Mouse (Mus musculus) liver, embryonic 16.5 days (tissue): ENCODE data around the gene Btbd9. TPM values are rescaled to one million over a fixed set of nuclear protein-coding genes. Genes with fewer than 3 reads are reported as not detected.
A peak's percentile ranks its signal among the peaks of the same experiment; 100 is the strongest.

Experiments used
- ATAC-seq: fragments of 200-750 bp; cut with Nextera tagmentation; 2 replicates; pipeline ENCODE4 v1.8.0; 2017; ENCODE audit warnings: low read depth, mild to moderate bottlenecking, moderate number of reproducible peaks, moderate library complexity
- H3K27ac ChIP-seq: fragments of 300-500 bp; sonication (generic); 2 replicates; pipeline ENCODE4 v1.5.1; 2014; ENCODE audit warnings: mild to moderate bottlenecking, low read length
- H3K27me3 ChIP-seq: fragments of 300-500 bp; sonication (generic); 2 replicates; pipeline ENCODE4 v1.6.1; 2014; ENCODE audit warnings: low read depth, low read length, mixed read lengths; ENCODE audit not compliant: control insufficient read depth, insufficient read depth
- H3K36me3 ChIP-seq: fragments of 300-500 bp; sonication (generic); 2 replicates; pipeline ENCODE4 v1.6.1; 2014; ENCODE audit warnings: mild to moderate bottlenecking; ENCODE audit not compliant: control insufficient read depth, insufficient read depth
- H3K4me1 ChIP-seq: fragments of 300-500 bp; sonication (generic); 2 replicates; pipeline ENCODE4 v1.6.1; 2014; ENCODE audit warnings: low read depth, low read length, mixed read lengths; ENCODE audit not compliant: control insufficient read depth
- H3K4me2 ChIP-seq: fragments of 300-500 bp; sonication (generic); 2 replicates; pipeline ENCODE4 v1.6.1; 2014; ENCODE audit warnings: low read depth, low read length, mixed read lengths
- H3K4me3 ChIP-seq: fragments of 300-500 bp; sonication (generic); 2 replicates; pipeline ENCODE4 v1.5.1; 2014; ENCODE audit warnings: low read depth, mild to moderate bottlenecking, low read length
- H3K9ac ChIP-seq: fragments of 300-500 bp; sonication (generic); 2 replicates; pipeline ENCODE4 v1.6.1; 2014; ENCODE audit warnings: low read depth, low read length
- H3K9me3 ChIP-seq: fragments of 300-500 bp; sonication (generic); replicated peaks from 2 replicates; pipeline ENCODE4 v1.6.1; 2016; ENCODE audit warnings: low read length; ENCODE audit not compliant: control insufficient read depth
- WGBS: fragments of 180-500 bp; shearing (Covaris S2); extraction: QIAGEN DNeasy Blood & Tissue Kit; methylation state at CpG from one replicate; pipeline ENCODE4 v1.1.7; 2014; ENCODE audit not compliant: insufficient replicate concordance; 5-methylcytosine and 5-hydroxymethylcytosine counted together
- polyA plus RNA-seq: library from polyadenylated mRNA; unstranded; fragments of >200 nt; fragmentation: Nextera tagmentation; extraction: Ambion mirVana; gene quantifications from 2 replicates; pipeline ENCODE4 v1.2.1, GENCODE M21; 2015

Btbd9 gene
- polyA plus RNA-seq, 1 experiment from 2014 or later = 13.2 TPM

GRCm38 (mm10) chr17:30556512-30556911 is 19.8 kb downstream of the Btbd9 start:
- H3K27me3 ChIP-seq = no peaks in the 10 kb centered on the region
- H3K4me3 ChIP-seq = no peak overlapping the region
- H3K27ac ChIP-seq = no peak overlapping the region
- no peak overlapping the region for H3K4me2 ChIP-seq
- no peaks in the 10 kb centered on the region for H3K9me3 ChIP-seq
- 62% methylated on average over 3 of the region's 3 CpGs for WGBS
- no peak overlapping the region for H3K9ac ChIP-seq
- no peaks in the 10 kb centered on the region for H3K4me1 ChIP-seq
- no peak for ATAC-seq
- H3K36me3 ChIP-seq = no peaks in the 10 kb centered on the region

- H3K4me2 ChIP-seq = no peak overlapping the region
- H3K4me3 ChIP-seq = no peak overlapping the region
- ATAC-seq = no peak
- H3K36me3 ChIP-seq = no peaks in the 10 kb centered on the region
- no peak overlapping the region for H3K27ac ChIP-seq
- WGBS = 68% methylated on average over 4 of the region's 4 CpGs
- no peaks in the 10 kb centered on the region for H3K27me3 ChIP-seq
- no peak overlapping the region for H3K9ac ChIP-seq
- H3K9me3 ChIP-seq = no peaks in the 10 kb centered on the region
- peaks cover 8% of the 10 kb centered on the region for H3K4me1 ChIP-seq
Observed at GRCm38 (mm10) chr17:30553027-30553937, 23.0 kb downstream of the Btbd9 start.

DNA sequence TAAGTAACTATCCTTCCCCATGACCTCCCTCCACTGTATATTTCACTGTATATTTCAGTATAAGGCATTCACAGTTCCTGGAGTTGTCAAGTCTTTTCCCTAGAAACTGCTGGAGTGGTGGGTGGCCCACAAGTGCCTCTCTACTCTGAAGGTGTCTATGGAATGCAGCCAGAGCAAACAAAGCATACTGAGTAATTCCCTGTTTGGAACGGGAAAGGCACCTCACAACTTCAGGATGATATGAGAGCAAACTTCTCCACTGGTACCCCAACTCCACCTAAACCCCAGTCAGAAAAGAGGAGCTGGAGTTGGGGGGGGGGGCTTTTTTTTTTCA is 25.5 kb downstream of the Btbd9 start:
- ATAC-seq = no peak
- 41% methylated on average over 1 of the region's 1 CpGs for WGBS

DNA sequence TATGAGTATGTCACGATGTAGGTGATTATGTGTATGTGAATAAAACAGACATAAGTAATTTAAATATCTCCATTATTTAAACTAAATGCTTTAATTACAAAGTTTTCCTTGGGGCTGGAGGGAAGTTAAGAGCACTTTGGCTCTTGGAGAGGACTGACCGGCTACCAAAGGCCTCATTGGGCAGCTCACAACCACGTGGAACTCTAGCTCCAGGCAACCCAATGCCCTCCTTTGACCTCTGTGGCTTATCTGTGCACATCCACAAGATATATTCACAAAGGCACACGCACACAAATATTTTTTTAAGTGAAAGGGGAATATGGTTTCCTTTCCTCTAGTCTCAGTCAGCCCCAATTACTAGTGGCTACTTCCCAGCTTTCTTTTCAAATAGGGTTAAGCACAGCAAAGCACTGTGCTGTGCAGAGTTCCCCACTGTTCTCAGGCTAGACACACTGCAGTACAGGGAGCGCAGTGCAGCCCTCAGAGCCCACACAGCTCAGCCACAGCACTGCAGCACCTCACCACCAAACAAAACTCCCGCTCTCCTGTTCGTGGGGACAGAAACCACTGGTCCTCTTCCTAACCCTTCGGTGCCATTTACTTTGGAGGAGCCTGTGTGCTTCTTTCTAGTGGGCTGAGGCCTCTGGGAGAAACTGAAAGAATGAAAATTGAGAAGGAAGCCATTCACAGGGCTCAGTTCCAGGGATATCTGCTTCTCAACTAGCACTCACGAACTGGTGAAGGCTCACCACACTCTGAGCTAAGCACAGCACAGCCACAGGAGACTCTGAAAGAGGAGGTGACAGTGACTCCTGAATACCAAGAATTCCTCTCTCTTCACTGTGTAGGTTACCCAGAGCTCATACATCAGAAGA is 26.2 kb downstream of the Btbd9 start:
- H3K36me3 ChIP-seq = no peaks in the 10 kb centered on the region
- no peak overlapping the region for H3K27ac ChIP-seq
- no peaks in the 10 kb centered on the region for H3K27me3 ChIP-seq
- no peaks in the 10 kb centered on the region for H3K9me3 ChIP-seq
- 45% methylated on average over 9 of the region's 9 CpGs for WGBS
- peaks cover 8% of the 10 kb centered on the region for H3K4me1 ChIP-seq
- peak; percentile 60 for ATAC-seq
- no peak overlapping the region for H3K9ac ChIP-seq
- no peak overlapping the region for H3K4me3 ChIP-seq
- H3K4me2 ChIP-seq = no peak overlapping the region

More for the DNA sequence above, 25.5 kb downstream of the Btbd9 start:
- Histone ChIP-seq H3K27me3 (no peaks in the 10 kb centered on the region), H3K36me3 (no peaks in the 10 kb centered on the region), H3K4me3 (no peak overlapping the region), H3K4me1 (peaks cover 8% of the 10 kb centered on the region), H3K4me2 (no peak overlapping the region), H3K9ac (no peak overlapping the region), H3K9me3 (no peaks in the 10 kb centered on the region), H3K27ac (no peak overlapping the region)

GRCm38 (mm10) chr17:30539098-30539497 is 37.2 kb downstream of the Btbd9 start:
- H3K36me3 ChIP-seq = no peaks in the 10 kb centered on the region
- H3K9me3 ChIP-seq = no peaks in the 10 kb centered on the region
- no peak overlapping the region for H3K9ac ChIP-seq
- H3K27me3 ChIP-seq = no peaks in the 10 kb centered on the region
- 51% methylated on average over 8 of the region's 8 CpGs for WGBS
- no peak overlapping the region for H3K4me2 ChIP-seq
- no peak overlapping the region for H3K4me3 ChIP-seq
- H3K4me1 ChIP-seq = no peaks in the 10 kb centered on the region
- no peak for ATAC-seq
- no peak overlapping the region for H3K27ac ChIP-seq

DNA sequence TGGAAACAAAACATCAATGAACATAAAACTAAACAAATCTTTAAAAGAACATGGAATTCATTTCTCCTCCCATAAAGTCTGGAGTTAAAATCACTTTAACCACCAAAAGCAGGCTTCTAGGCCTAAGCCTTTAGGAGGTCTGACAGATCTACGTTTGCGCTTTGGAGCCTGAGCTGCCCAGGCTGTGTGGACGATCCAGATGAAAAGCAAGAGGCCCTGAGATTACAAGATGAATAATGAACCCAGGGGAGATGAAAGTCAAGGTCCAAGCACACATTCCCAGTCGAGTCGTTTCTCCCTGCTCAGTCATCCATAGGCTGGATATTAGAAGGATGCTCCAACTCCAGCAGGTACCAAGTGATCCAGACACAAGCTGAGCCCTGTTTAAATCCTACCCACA is 39.6 kb downstream of the Btbd9 start:
- no peak for ATAC-seq
- H3K9ac ChIP-seq = no peak overlapping the region

DNA sequence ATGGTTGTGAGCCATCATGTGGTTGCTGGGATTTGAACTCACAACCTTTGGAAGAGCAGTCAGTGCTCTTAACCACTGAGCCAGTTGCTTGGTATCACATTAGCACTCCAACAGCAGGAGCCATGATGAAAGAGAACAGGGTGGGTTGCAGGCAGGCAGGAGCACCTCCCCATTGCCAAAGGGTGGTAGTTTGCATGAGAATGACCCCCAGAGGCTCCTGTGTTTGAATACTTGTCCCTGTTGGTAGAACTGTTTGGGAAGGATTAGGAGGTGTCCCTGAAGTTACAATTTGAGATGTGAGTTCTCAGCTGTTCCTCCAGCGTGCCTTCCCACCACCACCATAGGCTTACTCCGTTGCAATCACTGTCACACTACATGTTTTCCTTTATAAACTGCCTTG is 43.2 kb downstream of the Btbd9 start:
- Histone ChIP-seq H3K36me3 (no peaks in the 10 kb centered on the region), H3K4me1 (no peaks in the 10 kb centered on the region), H3K4me3 (no peak overlapping the region), H3K27ac (no peak overlapping the region), H3K9me3 (no peaks in the 10 kb centered on the region), H3K9ac (no peak overlapping the region), H3K27me3 (no peaks in the 10 kb centered on the region), H3K4me2 (no peak overlapping the region)
- no peak for ATAC-seq
- WGBS = 75% methylated on average over 2 of the region's 2 CpGs

More for the DNA sequence above, 39.6 kb downstream of the Btbd9 start:
- H3K4me3 ChIP-seq = no peak overlapping the region
- H3K27me3 ChIP-seq = no peaks in the 10 kb centered on the region
- no peaks in the 10 kb centered on the region for H3K36me3 ChIP-seq
- no peaks in the 10 kb centered on the region for H3K4me1 ChIP-seq
- no peak overlapping the region for H3K27ac ChIP-seq
- 70% methylated on average over 5 of the region's 5 CpGs for WGBS
- no peak overlapping the region for H3K4me2 ChIP-seq
- no peaks in the 10 kb centered on the region for H3K9me3 ChIP-seq

DNA sequence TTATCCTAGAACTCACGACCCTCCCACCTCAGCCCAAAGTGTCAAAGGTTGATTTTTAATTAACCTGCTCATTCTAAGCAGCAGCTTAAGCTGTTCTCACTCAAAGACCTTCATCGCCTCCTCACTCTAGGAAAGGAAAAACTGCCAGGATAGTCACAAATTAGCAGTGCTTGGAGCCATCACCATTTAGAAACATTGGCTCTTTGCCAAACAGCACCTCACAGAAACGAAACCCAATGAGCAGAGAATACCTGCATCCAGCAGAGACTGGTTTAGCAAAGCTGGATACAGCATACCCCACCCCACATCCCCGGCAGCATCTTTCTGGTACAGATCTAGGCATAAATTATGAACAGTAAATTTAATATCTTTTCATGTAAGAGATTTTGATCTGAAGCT is 45.7 kb downstream of the Btbd9 start:
- Histone ChIP-seq H3K9ac (no peak overlapping the region), H3K9me3 (no peaks in the 10 kb centered on the region), H3K36me3 (no peaks in the 10 kb centered on the region), H3K27ac (no peak overlapping the region), H3K4me2 (no peak overlapping the region), H3K4me3 (no peak overlapping the region), H3K4me1 (no peaks in the 10 kb centered on the region), H3K27me3 (no peaks in the 10 kb centered on the region)
- WGBS = 65% methylated on average over 4 of the region's 4 CpGs
- no peak for ATAC-seq
